Mouse (Mus musculus) ES-CJ7 (cell line): ENCODE measurements at regions not wholly inside any gene's neighbourhood (a gene's known extent, or its start where the extent isn't known, plus 50 kb on each side); places are given as distances from the start of the nearest gene placed in this dataset.
A peak's percentile ranks its signal among the peaks of the same experiment; 100 is the strongest.

Experiments used
- DNase-seq: peaks from one replicate; pipeline ENCODE4 v3.0.0; 2011; ENCODE audit warnings: low read depth, low spot score

- DNase-seq, result peak; percentile 33
Observed at GRCm38 (mm10) chr13:85773848-85774247, 272.9 kb downstream of the Cox7c start.

GRCm38 (mm10) chr13:85771027-85771681 lies 275.6 kb downstream of the Cox7c start:
- DNase-seq, result no peak

GRCm38 (mm10) chr13:85770538-85770937 lies 276.2 kb downstream of the Cox7c start:
- DNase-seq, result no peak

- DNase-seq, result no peak
Observed at GRCm38 (mm10) chr13:85768520-85768919, 278.2 kb downstream of the Cox7c start.

GRCm38 (mm10) chr13:85724616-85725015 lies 322.1 kb downstream of the Cox7c start:
- no peak for DNase-seq

- DNase-seq, result no peak
Observed at GRCm38 (mm10) chr13:85724105-85724504, 322.6 kb downstream of the Cox7c start.

- no peak for DNase-seq
Observed at GRCm38 (mm10) chr13:85720314-85720713, 326.4 kb downstream of the Cox7c start.

GRCm38 (mm10) chr13:85715883-85716498 lies 330.7 kb downstream of the Cox7c start:
- DNase-seq, result no peak

- no peak for DNase-seq
Observed at GRCm38 (mm10) chr13:85692374-85692773, 354.3 kb downstream of the Cox7c start.
